Mouse (Mus musculus): Measurements from ENCODE around the gene Icosl.
"Not testable (repeated sequence)": the region's sequence is repeated elsewhere in the genome, so short reads cannot be mapped to it uniquely, and the experiment has no call there.

The Icosl gene

GRCm38 (mm10) chr10:78115153-78115552 is 46.1 kb downstream of the Icosl start:
- DNase-seq (ENCODE audit: low spot score in 2 of 2), result no peak

- no peak for DNase-seq (ENCODE audit: low spot score in 2 of 2)
Observed at GRCm38 (mm10) chr10:78119422-78119821, 50.3 kb downstream of the Icosl start.

DNA sequence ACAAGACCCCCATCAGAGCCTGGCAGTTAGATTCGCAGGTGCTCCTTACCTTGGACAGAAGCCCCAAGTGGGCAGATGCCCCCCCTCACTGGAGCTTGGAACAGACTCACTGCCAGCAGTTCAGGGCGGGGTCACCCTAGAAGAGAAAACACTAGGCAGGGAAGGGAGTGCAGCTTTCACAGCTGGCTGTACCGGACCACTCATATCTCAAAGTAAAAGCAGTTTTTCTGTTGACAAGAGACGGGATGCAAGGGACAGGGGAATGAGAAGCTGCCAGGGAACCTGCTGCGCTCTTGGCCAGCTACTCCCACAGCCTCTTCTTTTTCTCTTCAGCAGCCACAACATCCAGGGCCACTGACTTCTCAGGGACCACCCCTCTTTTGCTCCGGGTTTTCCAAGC is 55.0 kb downstream of the Icosl start:
- not testable (repeated sequence) for DNase-seq (ENCODE audit: low spot score in 2 of 2)

DNA sequence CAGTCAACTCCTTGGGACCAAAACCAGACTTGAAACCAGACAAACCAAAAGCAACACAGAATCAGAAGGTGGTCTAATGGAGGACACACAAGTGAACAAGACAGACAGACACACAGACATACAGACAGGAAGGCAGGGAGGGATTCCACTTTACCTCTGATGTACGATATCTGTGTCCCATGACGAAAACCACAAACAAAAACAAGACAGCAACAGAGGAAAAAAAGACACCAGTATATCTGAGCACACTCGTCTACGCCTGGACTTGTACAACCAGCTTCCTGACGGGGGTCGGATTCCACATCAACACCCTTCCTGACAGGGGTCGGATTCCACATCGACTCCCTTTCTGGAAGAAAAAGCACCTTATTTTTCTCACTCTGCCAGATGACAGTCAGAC is 56.0 kb downstream of the Icosl start:
- DNase-seq (ENCODE audit: low spot score in 2 of 2), result not testable (repeated sequence)

GRCm38 (mm10) chr10:78126311-78126710 is 57.2 kb downstream of the Icosl start:
- DNase-seq (ENCODE audit: low spot score in 2 of 2), result no peak

GRCm38 (mm10) chr10:78127046-78127870 is 58.2 kb downstream of the Icosl start:
- no peak for DNase-seq (ENCODE audit: low spot score in 2 of 2)

GRCm38 (mm10) chr10:78127931-78128330 is 58.8 kb downstream of the Icosl start:
- no peak for DNase-seq (ENCODE audit: low spot score in 2 of 2)

- no peak for DNase-seq (ENCODE audit: low spot score in 2 of 2)
Observed at GRCm38 (mm10) chr10:78128647-78129046, 59.5 kb downstream of the Icosl start.

DNA sequence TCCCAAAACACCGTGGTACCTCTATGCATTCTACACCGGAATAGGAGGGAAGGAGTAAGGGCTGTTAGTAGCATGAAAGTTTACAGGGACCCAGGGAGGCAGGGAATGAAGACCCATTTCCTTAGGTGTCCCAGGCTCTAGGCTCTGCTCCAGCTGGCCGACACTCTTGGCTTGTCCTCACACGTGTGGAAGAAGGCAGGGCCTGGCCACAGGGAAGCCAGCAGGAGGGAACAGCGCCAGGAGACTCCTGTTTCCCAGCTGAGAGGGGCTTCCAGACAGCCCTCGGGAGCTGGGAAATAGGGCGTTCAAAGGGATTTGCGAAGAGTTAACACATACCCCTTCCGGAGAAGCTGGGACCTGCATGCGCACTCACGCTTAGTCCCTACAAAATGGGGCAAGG is 60.3 kb downstream of the Icosl start:
- DNase-seq (ENCODE audit: low spot score in 2 of 2), result no peak

GRCm38 (mm10) chr10:78129998-78130397 is 60.9 kb downstream of the Icosl start:
- DNase-seq (ENCODE audit: low spot score in 2 of 2), result no peak

Measured in frontal cortex, postnatal 36 days (tissue).